Mouse (Mus musculus) testis, adult 2 months (tissue): Measurements from ENCODE around the gene Mip. TPM values are rescaled to one million over a fixed set of nuclear protein-coding genes. Genes with fewer than 3 reads are reported as not detected.
"Not testable (repeated sequence)": the region's sequence is repeated elsewhere in the genome, so short reads cannot be mapped to it uniquely, and the experiment has no call there.

Experiments used
- H3K27ac ChIP-seq: fragments of 200-500 bp; 2 replicates; pipeline ENCODE4 v1.5.1; 2012; ENCODE audit warnings: low read depth, low read length; ENCODE audit not compliant: control insufficient read depth, insufficient read depth
- H3K27me3 ChIP-seq: fragments of 200-500 bp; 2 replicates; pipeline ENCODE4 v1.6.1; 2012; ENCODE audit warnings: mild to moderate bottlenecking, low read length, moderate library complexity; ENCODE audit not compliant: control insufficient read depth, insufficient read depth
- H3K36me3 ChIP-seq: fragments of 200-500 bp; 2 replicates; pipeline ENCODE4 v1.6.1; 2012; ENCODE audit warnings: mild to moderate bottlenecking, low read length; ENCODE audit not compliant: control insufficient read depth, insufficient read depth
- H3K4me1 ChIP-seq: fragments of 200-500 bp; 2 replicates; pipeline ENCODE4 v1.6.1; 2012; ENCODE audit warnings: low read length; ENCODE audit not compliant: control insufficient read depth, insufficient read depth
- H3K4me3 ChIP-seq: fragments of 200-500 bp; 2 replicates; pipeline ENCODE4 v1.5.1; 2012; ENCODE audit warnings: low read depth, mild to moderate bottlenecking, low read length, moderate library complexity, mixed read lengths; ENCODE audit not compliant: control insufficient read depth
- CTCF ChIP-seq: fragments of 200-500 bp; IDR thresholded peaks from 2 replicates; pipeline ENCODE4 v1.5.1; 2012; ENCODE audit warnings: low read depth, mild to moderate bottlenecking, inconsistent platforms, low read length, moderate library complexity; ENCODE audit not compliant: control insufficient read depth, insufficient read depth, insufficient replicate concordance
- POLR2A ChIP-seq: fragments of 200-500 bp; IDR thresholded peaks from 2 replicates; pipeline ENCODE4 v1.6.1; 2012; ENCODE audit warnings: low read depth, mild to moderate bottlenecking, inconsistent platforms, low read length, moderate library complexity; ENCODE audit not compliant: control insufficient read depth
- polyA plus RNA-seq: library from polyadenylated mRNA; depleted of rRNA; stranded (reverse); fragments of >200 nt; gene quantifications from 2 replicates; pipeline ENCODE4 v1.2.3, GENCODE M21; 2012

Gene Mip
- polyA plus RNA-seq, 1 experiment = not detected

- Histone ChIP-seq H3K4me3 (peak overlapping the region; percentile 36), H3K27me3 (no peaks in the 10 kb centered on the region), H3K4me1 (peaks cover 9% of the 10 kb centered on the region), H3K27ac (no peak overlapping the region), H3K36me3 (no peaks in the 10 kb centered on the region)
- TF ChIP-seq POLR2A (no peak), CTCF (no peak)
These were observed 12.7 kb upstream of the Mip start for GRCm38 (mm10) chr10:128212871-128213323.

GRCm38 (mm10) chr10:128214112-128214511, 11.5 kb upstream of the Mip start:
- not testable (repeated sequence) for H3K27ac ChIP-seq, H3K4me3 ChIP-seq, H3K4me1 ChIP-seq, H3K36me3 ChIP-seq, H3K27me3 ChIP-seq

- Histone ChIP-seq H3K4me1 (peaks cover 9% of the 10 kb centered on the region), H3K27me3 (no peaks in the 10 kb centered on the region), H3K27ac (no peak overlapping the region), H3K4me3 (no peak overlapping the region), H3K36me3 (no peaks in the 10 kb centered on the region)
- TF ChIP-seq POLR2A = no peak
- TF ChIP-seq CTCF = no peak
These were observed 10.7 kb upstream of the Mip start for GRCm38 (mm10) chr10:128214981-128215380.

GRCm38 (mm10) chr10:128218387-128219117, 7.1 kb upstream of the Mip start:
- Histone ChIP-seq H3K27ac (no peak overlapping the region), H3K4me1 (no peaks in the 10 kb centered on the region; the same call in none of the 2 replicates), H3K4me3 (no peak overlapping the region), H3K27me3 (no peaks in the 10 kb centered on the region), H3K36me3 (no peaks in the 10 kb centered on the region)
- TF ChIP-seq POLR2A (no peak), CTCF (no peak)

GRCm38 (mm10) chr10:128221533-128222286, 3.9 kb upstream of the Mip start:
- Histone ChIP-seq H3K4me1 (peaks cover 10% of the 10 kb centered on the region), H3K36me3 (no peaks in the 10 kb centered on the region), H3K27ac (no peak overlapping the region), H3K27me3 (no peaks in the 10 kb centered on the region), H3K4me3 (no peak overlapping the region)
- TF ChIP-seq CTCF (no peak), POLR2A (no peak)

- TF ChIP-seq CTCF (no peak), POLR2A (no peak)
- H3K4me3 ChIP-seq = no peak overlapping the region
- H3K4me1 ChIP-seq = peaks cover 10% of the 10 kb centered on the region
- H3K36me3 ChIP-seq = no peaks in the 10 kb centered on the region
- no peaks in the 10 kb centered on the region for H3K27me3 ChIP-seq
- H3K27ac ChIP-seq = no peak overlapping the region
These were observed 574 bp upstream of the Mip start for GRCm38 (mm10) chr10:128225064-128225463.

GRCm38 (mm10) chr10:128227592-128227991, 2.0 kb downstream of the Mip start:
- no peak overlapping the region for H3K4me3 ChIP-seq
- peaks cover 13% of the 10 kb centered on the region for H3K4me1 ChIP-seq
- no peak overlapping the region for H3K27ac ChIP-seq
- no peaks in the 10 kb centered on the region for H3K36me3 ChIP-seq
- H3K27me3 ChIP-seq = no peaks in the 10 kb centered on the region
- TF ChIP-seq POLR2A (no peak), CTCF (no peak)
